20 mouse cellular contexts compared by ENCODE assay signal in genomic region chr7:78693148-78693547, GRCm38 (mm10). TPM values are rescaled to one million over a fixed set of nuclear protein-coding genes. Genes with fewer than 3 reads are reported as not detected.
"Had no signal": no experiment of that assay in that cellular context is flagged by ENCODE, and none has a peak within 500 bp of the region (broad histone marks: within the 10 kb centered on the region; RNA-seq: fewer than 3 reads in every experiment).

No protein-coding gene starts in this region.

- H3K27me3 ChIP-seq: liver, embryonic 15.5 days; lung, embryonic 15.5 days; midbrain, embryonic 12.5 days; neural tube, embryonic 13.5 days had no signal

- H3K36me3 ChIP-seq: liver, embryonic 15.5 days; lung, embryonic 15.5 days; midbrain, embryonic 10.5 days; midbrain, embryonic 12.5 days; neural tube, embryonic 13.5 days had no signal

- H3K4me3 ChIP-seq: liver, embryonic 15.5 days; lung, embryonic 15.5 days; midbrain, embryonic 10.5 days; midbrain, embryonic 12.5 days; myocyte; neural tube, embryonic 13.5 days had no signal

- H3K4me2 ChIP-seq: liver, embryonic 15.5 days; lung, embryonic 15.5 days; midbrain, embryonic 12.5 days; neural tube, embryonic 13.5 days had no signal

- H3K27ac ChIP-seq: liver, embryonic 15.5 days; lung, embryonic 15.5 days; macrophage; midbrain, embryonic 10.5 days; midbrain, embryonic 12.5 days; neural tube, embryonic 13.5 days had no signal

- H3K9me3 ChIP-seq: liver, embryonic 15.5 days; lung, embryonic 15.5 days; midbrain, embryonic 10.5 days; midbrain, embryonic 12.5 days; neural tube, embryonic 13.5 days had no signal

- ATAC-seq: liver, postnatal 0 days; lung, postnatal 0 days; midbrain, embryonic 16.5 days had no signal

- DNase-seq: liver, postnatal 0 days; lung, adult 2 months; lung, postnatal 14 days; lung, postnatal 36 days; midbrain, embryonic 14.5 days; right cerebral cortex, postnatal 14 days; spleen, adult 18-20 months; thymus, adult 18-20 months; thymus, postnatal 36 days had no signal

- H3K9ac ChIP-seq: liver, embryonic 15.5 days; liver, postnatal 0 days; lung, embryonic 15.5 days; midbrain, embryonic 12.5 days; neural tube, embryonic 13.5 days had no signal

- H3K4me1 ChIP-seq: liver, embryonic 15.5 days; lung, embryonic 15.5 days; midbrain, embryonic 10.5 days; midbrain, embryonic 12.5 days; neural tube, embryonic 13.5 days had no signal

RNA-seq across cellular contexts. Expression of gene Ntrk3, which starts 44.7 kb away (rescaled TPM):
- total RNA-seq: megakaryocyte, adult 5-6 weeks; megakaryocyte-erythroid progenitor cell, adult 5-6 weeks had no signal
- polyA plus RNA-seq: macrophage had no signal
